Mouse (Mus musculus) lung, adult 2 months (tissue): ENCODE measurements at regions not wholly inside any gene's neighbourhood (a gene's known extent, or its start where the extent isn't known, plus 50 kb on each side); places are given as distances from the start of the nearest gene placed in this dataset.

Experiments
- CTCF ChIP-seq: fragments of 200-500 bp; IDR thresholded peaks from 2 replicates; pipeline ENCODE4 v1.5.1; 2011; ENCODE audit warnings: mild to moderate bottlenecking, low read length, control low read depth; ENCODE audit not compliant: insufficient read depth
- POLR2A ChIP-seq: fragments of 200-500 bp; IDR thresholded peaks from 2 replicates; pipeline ENCODE4 v1.6.1; 2011; ENCODE audit warnings: low read depth, mild to moderate bottlenecking, control low read depth, low read length, borderline replicate concordance; ENCODE audit errors: extremely low read depth

- TF ChIP-seq CTCF (no peak), POLR2A (no peak)
Observed at GRCm38 (mm10) chr17:76134030-76134429, 582.3 kb upstream of the Fam98a start.
